9 mouse cellular contexts compared by ENCODE assay signal in the genomic region with DNA sequence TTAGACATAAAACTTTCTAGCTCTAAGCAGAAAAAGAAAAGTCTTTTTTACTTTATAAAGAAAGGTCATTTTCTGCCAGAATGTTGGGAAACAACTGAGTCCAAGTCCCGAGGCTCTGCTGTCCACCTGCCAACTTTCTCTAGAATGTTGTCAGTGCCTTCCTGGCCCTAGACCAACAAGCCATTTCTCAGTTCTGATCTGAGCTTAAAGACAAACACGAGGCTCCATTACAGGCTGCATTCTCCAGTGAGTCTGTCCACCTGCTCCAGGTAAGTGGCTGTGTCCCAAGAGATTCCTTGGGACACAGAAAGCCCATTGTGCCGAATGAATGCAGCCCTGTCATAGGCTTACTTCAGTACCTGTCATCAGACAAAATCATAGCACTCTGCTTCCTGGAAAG. TPM values are rescaled to one million over a fixed set of nuclear protein-coding genes. Genes with fewer than 3 reads are reported as not detected.
A peak's percentile ranks its signal among the peaks of the same experiment; 100 is the strongest.
DNase-seq lines count a peak whose midpoint lies in the region; ATAC-seq and TF ChIP-seq lines count a peak whose summit lies in the region.
"Had no signal": no experiment of that assay in that cellular context is flagged by ENCODE, and none has a peak within 500 bp of the region (broad histone marks: within the 10 kb centered on the region; RNA-seq: fewer than 3 reads in every experiment).

No protein-coding gene starts in this region.

- ATAC-seq in hindbrain, embryonic 11.5 days (ENCODE audit: low FRiP score) = no peak

- no peak overlapping the region for H3K4me2 ChIP-seq in hindbrain, embryonic 11.5 days (replicated peaks; ENCODE audit: low read depth, low read length)

- H3K4me1 ChIP-seq in lung, adult 2 months (ENCODE audit: control insufficient read depth, insufficient read depth, low read length) = no peaks in the 10 kb centered on the region
- H3K4me1 ChIP-seq in hindbrain, embryonic 11.5 days (replicated peaks; ENCODE audit: control insufficient read depth, insufficient read depth, low read length) = no peaks in the 10 kb centered on the region

- H3K27ac ChIP-seq in hindbrain, embryonic 11.5 days (ENCODE audit: low read depth, low read length) = no peak overlapping the region
- H3K27ac ChIP-seq: liver, embryonic 14.5 days had no signal

- H3K27me3 ChIP-seq in hindbrain, embryonic 11.5 days (ENCODE audit: control insufficient read depth, insufficient read depth, low read length) = no peaks in the 10 kb centered on the region

- no peak overlapping the region for H3K9ac ChIP-seq in hindbrain, embryonic 11.5 days (ENCODE audit: low read depth, low read length)
- H3K9ac ChIP-seq: liver, embryonic 14.5 days had no signal

- WGBS in lung, adult 2 months = 33% methylated on average over 3 of the region's 3 CpGs
- 77% methylated on average over 3 of the region's 3 CpGs for whole genome bisulfite sequencing in hindbrain, embryonic 11.5 days

- H3K9me3 ChIP-seq in hindbrain, embryonic 11.5 days (ENCODE audit: control insufficient read depth, low read length) = no peaks in the 10 kb centered on the region

- peak; percentile 98 for DNase-seq in adipocyte (ENCODE audit: low spot score)
- DNase-seq in brain, adult 2 months (ENCODE audit: low read depth, low spot score) = peak; percentile 79
- DNase-seq in heart, adult 8-10 months (ENCODE audit: low spot score) = peak; percentile 26
- peak; percentile 13 for DNase-seq in lung, adult 2 months
- no peak for DNase-seq in spleen, adult 18-20 months
- DNase-seq in layer of hippocampus, adult 9-10 months (ENCODE audit: low spot score) = no peak
- DNase-seq in hindbrain, embryonic 11.5 days (ENCODE audit: low spot score) = no peak

- TF ChIP-seq CTCF in lung, adult 2 months (IDR thresholded peaks at IDR 0.05; ENCODE audit: insufficient read depth, low read length) = no peak

- no peak for TF ChIP-seq POLR2A in lung, adult 2 months (IDR thresholded peaks at IDR 0.05; ENCODE audit: borderline replicate concordance, extremely low read depth, low read depth, low read length)

- no peaks in the 10 kb centered on the region for H3K36me3 ChIP-seq in hindbrain, embryonic 11.5 days (ENCODE audit: control insufficient read depth, insufficient read depth, low read length)

- H3K4me3 ChIP-seq in lung, adult 2 months (replicated peaks; ENCODE audit: extremely low read depth, low read depth, low read length) = no peak overlapping the region
- no peak overlapping the region for H3K4me3 ChIP-seq in hindbrain, embryonic 11.5 days (ENCODE audit: low read depth, low read length)

RNA-seq across cellular contexts. Expression of a gene that starts 15.3 kb away (rescaled TPM):
- total RNA-seq in heart, adult 8-10 months (2022) = under 1 TPM in 2 of 4 experiments, not detected in 2; 0.40 to 0.69 TPM
- not detected in 2 replicates for polyA plus RNA-seq in lung, adult 2 months (2012; rRNA removed)
- polyA plus RNA-seq in hindbrain, embryonic 11.5 days (2014; fragmentation: Nextera tagmentation; extraction: Ambion mirVana) = 1.8 and 2.4 TPM in 2 replicates
- total RNA-seq: gastrocnemius, postnatal 36 days had no signal

RNA-seq across cellular contexts. Expression of a gene that starts 15.4 kb away (rescaled TPM):
- 100 to 1,000 TPM; 119 to 175 (median 143) TPM for total RNA-seq in heart, adult 8-10 months (2022)
- polyA plus RNA-seq in lung, adult 2 months (2012; rRNA removed) = 82.0 and 97.1 TPM in 2 replicates
- polyA plus RNA-seq in hindbrain, embryonic 11.5 days (2014; fragmentation: Nextera tagmentation; extraction: Ambion mirVana) = 160 and 164 TPM in 2 replicates

RNA-seq across cellular contexts. Expression of a gene that starts 45.4 kb away (rescaled TPM):
- total RNA-seq in heart, adult 8-10 months (2022) = 10 to 100 TPM; 10.4 to 12.9 (median 11.6) TPM
- 23.6 and 56.6 TPM in 2 replicates for polyA plus RNA-seq in lung, adult 2 months (2012; rRNA removed)
- 96.1 and 102 TPM in 2 replicates for polyA plus RNA-seq in hindbrain, embryonic 11.5 days (2014; fragmentation: Nextera tagmentation; extraction: Ambion mirVana)

Comparison
In these comparisons a context has a peak if more than half of its experiments do, and no peak if none do; other contexts are left out.
1. DNase-seq: peak in adipocyte (single experiment), brain, adult 2 months (single experiment), heart, adult 8-10 months (single experiment) and lung, adult 2 months (single experiment); none in spleen, adult 18-20 months (0 of 2), layer of hippocampus, adult 9-10 months (single experiment) and hindbrain, embryonic 11.5 days (single experiment).